Mouse (Mus musculus): Measurements from ENCODE around the gene Mia2. TPM values are rescaled to one million over a fixed set of nuclear protein-coding genes. Genes with fewer than 3 reads are reported as not detected.

Mia2 gene
- polyA plus RNA-seq, 1 experiment from 2014 or later = 49.3 TPM

DNA sequence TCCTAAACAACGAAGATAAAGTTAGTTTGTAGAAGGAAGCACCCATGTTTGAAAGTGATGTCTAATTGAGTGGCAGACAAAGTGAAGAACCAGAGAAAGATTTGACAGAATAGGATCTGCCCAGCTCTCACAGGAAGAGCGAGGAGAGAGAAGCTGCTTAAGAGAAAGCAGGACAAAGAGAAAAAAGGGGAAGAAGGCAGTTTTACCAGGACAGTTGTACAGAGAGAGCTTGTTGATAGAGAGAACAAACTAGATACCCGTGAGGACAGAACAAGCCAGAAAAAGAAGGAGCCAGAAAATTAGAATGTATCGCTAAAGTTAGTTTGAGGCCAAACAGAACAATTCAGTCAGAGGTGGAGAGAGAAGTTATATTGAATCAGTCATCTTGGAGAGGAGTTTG lies 39.5 kb downstream of the Mia2 start:
- no peak overlapping the region for H3K4me2 ChIP-seq
- H3K4me3 ChIP-seq (ENCODE audit: low read depth, low read length) = no peak overlapping the region
- H3K36me3 ChIP-seq (ENCODE audit: insufficient read depth) = peaks cover 27% of the 10 kb centered on the region
- H3K9me3 ChIP-seq (ENCODE audit: low read depth, low read length) = no peaks in the 10 kb centered on the region
- ATAC-seq (ENCODE audit: insufficient read depth) (no peak), DNase-seq (no peak)
- H3K9ac ChIP-seq = no peak overlapping the region
- no peaks in the 10 kb centered on the region for H3K27me3 ChIP-seq (ENCODE audit: insufficient read depth, low read length)
- H3K4me1 ChIP-seq (ENCODE audit: insufficient read depth) = peaks cover 11% of the 10 kb centered on the region
- no peak overlapping the region for H3K27ac ChIP-seq (ENCODE audit: low read depth)
- no peak for TF ChIP-seq CTCF (IDR thresholded peaks at IDR 0.05; ENCODE audit: low read depth)
- 91% methylated on average over 4 of the region's 4 CpGs for WGBS

DNA sequence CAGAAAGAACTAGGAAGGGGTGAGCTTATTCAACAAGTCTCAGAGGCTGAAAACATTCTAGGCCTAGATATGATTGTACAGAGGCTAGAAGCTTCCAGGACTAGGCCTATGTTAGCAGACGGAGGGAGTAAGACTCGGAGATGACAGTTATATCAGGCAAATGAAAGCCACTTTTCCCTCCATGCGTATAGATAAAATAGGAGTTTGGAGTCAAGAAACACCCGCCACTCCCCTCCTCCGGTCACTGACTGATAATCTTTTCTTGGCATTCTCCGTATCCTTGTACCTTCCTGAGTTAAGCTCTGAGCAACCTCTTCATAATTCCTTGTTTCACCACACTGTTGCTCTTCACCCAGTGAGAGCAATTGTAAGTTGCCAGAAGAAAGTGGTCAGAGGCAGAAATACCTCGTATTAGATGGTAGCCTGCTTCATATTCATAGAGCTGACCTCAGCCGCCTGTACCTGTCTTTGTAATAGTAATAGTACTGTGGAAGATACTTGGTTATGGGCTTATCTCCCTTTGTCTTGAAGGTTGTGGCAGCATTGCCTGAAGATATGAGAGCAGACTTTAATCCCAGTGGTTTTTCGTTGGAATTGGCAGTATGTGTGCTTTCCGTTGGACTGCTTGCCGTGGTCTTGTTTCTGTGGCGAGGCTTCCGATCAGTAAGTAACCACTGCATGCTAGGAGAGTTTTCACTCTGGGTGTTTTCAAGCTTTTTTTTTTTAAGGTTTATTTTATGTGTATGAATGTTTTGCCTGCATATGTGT lies 40.1 kb downstream of the Mia2 start:
- H3K27ac ChIP-seq (ENCODE audit: low read depth) = no peak overlapping the region
- no peaks in the 10 kb centered on the region for H3K9me3 ChIP-seq (ENCODE audit: low read depth, low read length)
- DNase-seq = no peak
- H3K4me3 ChIP-seq (ENCODE audit: low read depth, low read length) = no peak overlapping the region
- no peaks in the 10 kb centered on the region for H3K27me3 ChIP-seq (ENCODE audit: insufficient read depth, low read length)
- TF ChIP-seq CTCF (IDR thresholded peaks at IDR 0.05; ENCODE audit: low read depth) = no peak
- peaks cover 11% of the 10 kb centered on the region for H3K4me1 ChIP-seq (ENCODE audit: insufficient read depth)
- ATAC-seq (ENCODE audit: insufficient read depth) = no peak
- no peak overlapping the region for H3K4me2 ChIP-seq
- H3K36me3 ChIP-seq (ENCODE audit: insufficient read depth) = peaks cover 31% of the 10 kb centered on the region
- no peak overlapping the region for H3K9ac ChIP-seq
- WGBS = 86% methylated on average over 13 of the region's 13 CpGs

DNA sequence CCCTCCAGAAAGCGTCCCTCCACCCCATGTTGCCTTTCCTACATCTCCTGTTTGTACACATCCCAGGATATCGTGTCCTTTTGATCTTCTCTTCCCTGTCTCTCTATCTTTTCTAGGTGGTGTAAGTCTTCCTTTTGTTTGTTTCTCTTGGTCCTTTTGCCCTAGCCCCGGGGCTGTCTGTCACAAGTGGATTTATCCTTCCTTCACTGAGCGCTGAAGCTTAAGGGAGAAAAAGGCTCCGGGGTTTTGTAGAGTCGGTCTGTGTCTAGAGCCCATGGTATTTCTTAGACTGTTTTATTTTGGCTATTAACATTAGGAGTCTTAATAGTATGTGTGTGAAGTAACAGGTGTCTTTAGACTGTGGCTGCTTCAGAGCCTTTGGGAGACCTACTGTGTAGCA lies 41.4 kb downstream of the Mia2 start:
- no peak for TF ChIP-seq CTCF (IDR thresholded peaks at IDR 0.05; ENCODE audit: low read depth)
- no peak for DNase-seq
- Histone ChIP-seq H3K27me3 (ENCODE audit: insufficient read depth, low read length) (no peaks in the 10 kb centered on the region), H3K9ac (no peak overlapping the region), H3K9me3 (ENCODE audit: low read depth, low read length) (no peaks in the 10 kb centered on the region), H3K4me2 (no peak overlapping the region), H3K36me3 (ENCODE audit: insufficient read depth) (peaks cover 42% of the 10 kb centered on the region), H3K27ac (ENCODE audit: low read depth) (no peak overlapping the region), H3K4me1 (ENCODE audit: insufficient read depth) (peaks cover 11% of the 10 kb centered on the region), H3K4me3 (ENCODE audit: low read depth, low read length) (no peak overlapping the region)
- no peak for ATAC-seq (ENCODE audit: insufficient read depth)
- WGBS = 83% methylated on average over 6 of the region's 6 CpGs

GRCm38 (mm10) chr12:59139372-59139771 lies 43.8 kb downstream of the Mia2 start:
- DNase-seq = no peak

DNA sequence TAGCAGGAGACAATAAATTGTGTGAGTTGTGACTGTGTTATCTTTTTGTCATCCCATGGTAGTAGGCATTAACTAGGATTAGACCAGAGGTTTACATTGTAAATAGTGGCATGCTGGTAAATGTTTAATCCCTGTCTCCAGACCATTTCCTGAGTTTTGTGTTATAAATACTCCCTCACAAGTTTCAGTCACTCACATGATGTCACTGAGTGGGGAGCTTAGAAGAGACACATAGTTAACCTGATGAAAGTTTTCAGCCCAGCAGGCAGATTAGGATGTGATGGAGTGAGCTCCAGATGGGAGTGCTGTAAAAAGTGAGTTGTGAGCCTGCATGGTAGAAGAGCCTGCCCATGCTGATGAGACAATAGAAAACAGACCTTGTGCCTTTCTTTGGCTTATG lies 49.5 kb downstream of the Mia2 start:
- H3K4me3 ChIP-seq (ENCODE audit: low read depth, low read length) = no peak overlapping the region
- peaks cover 84% of the 10 kb centered on the region for H3K36me3 ChIP-seq (ENCODE audit: insufficient read depth)
- H3K9me3 ChIP-seq (ENCODE audit: low read depth, low read length) = no peaks in the 10 kb centered on the region
- H3K27ac ChIP-seq (ENCODE audit: low read depth) = no peak overlapping the region
- H3K9ac ChIP-seq = no peak overlapping the region
- TF ChIP-seq CTCF (IDR thresholded peaks at IDR 0.05; ENCODE audit: low read depth) = no peak
- no peak overlapping the region for H3K4me2 ChIP-seq
- DNase-seq (no peak), ATAC-seq (ENCODE audit: insufficient read depth) (no peak)
- H3K4me1 ChIP-seq (ENCODE audit: insufficient read depth) = no peaks in the 10 kb centered on the region
- H3K27me3 ChIP-seq (ENCODE audit: insufficient read depth, low read length) = no peaks in the 10 kb centered on the region

More at GRCm38 (mm10) chr12:59139372-59139771, 43.8 kb downstream of the Mia2 start:
- no peak overlapping the region for H3K4me3 ChIP-seq (ENCODE audit: low read depth, low read length)
- no peak for ATAC-seq (ENCODE audit: insufficient read depth)
- WGBS = 86% methylated on average over 2 of the region's 2 CpGs
- no peak overlapping the region for H3K4me2 ChIP-seq
- peaks cover 63% of the 10 kb centered on the region for H3K36me3 ChIP-seq (ENCODE audit: insufficient read depth)
- no peaks in the 10 kb centered on the region for H3K27me3 ChIP-seq (ENCODE audit: insufficient read depth, low read length)
- H3K9me3 ChIP-seq (ENCODE audit: low read depth, low read length) = no peaks in the 10 kb centered on the region
- no peak overlapping the region for H3K27ac ChIP-seq (ENCODE audit: low read depth)
- H3K9ac ChIP-seq = no peak overlapping the region
- H3K4me1 ChIP-seq (ENCODE audit: insufficient read depth) = no peaks in the 10 kb centered on the region
- no peak for TF ChIP-seq CTCF (IDR thresholded peaks at IDR 0.05; ENCODE audit: low read depth)

- DNase-seq = no peak
- ATAC-seq (ENCODE audit: insufficient read depth) = no peak
- H3K9me3 ChIP-seq (ENCODE audit: low read depth, low read length) = no peaks in the 10 kb centered on the region
- no peak overlapping the region for H3K9ac ChIP-seq
- no peak for TF ChIP-seq CTCF (IDR thresholded peaks at IDR 0.05; ENCODE audit: low read depth)
- H3K4me2 ChIP-seq = no peak overlapping the region
- H3K27me3 ChIP-seq (ENCODE audit: insufficient read depth, low read length) = no peaks in the 10 kb centered on the region
- H3K27ac ChIP-seq (ENCODE audit: low read depth) = no peak overlapping the region
- no peaks in the 10 kb centered on the region for H3K4me1 ChIP-seq (ENCODE audit: insufficient read depth)
- 93% methylated on average over 4 of the region's 4 CpGs for WGBS
- no peak overlapping the region for H3K4me3 ChIP-seq (ENCODE audit: low read depth, low read length)
- H3K36me3 ChIP-seq (ENCODE audit: insufficient read depth) = peaks cover 78% of the 10 kb centered on the region
Observed at GRCm38 (mm10) chr12:59149691-59150090, 54.1 kb downstream of the Mia2 start.

GRCm38 (mm10) chr12:59161091-59161490 lies 65.5 kb downstream of the Mia2 start:
- no peak for DNase-seq
- Histone ChIP-seq H3K4me2 (no peak overlapping the region), H3K9me3 (ENCODE audit: low read depth, low read length) (no peaks in the 10 kb centered on the region), H3K27ac (ENCODE audit: low read depth) (no peak overlapping the region), H3K9ac (no peak overlapping the region), H3K4me3 (ENCODE audit: low read depth, low read length) (no peak overlapping the region), H3K36me3 (ENCODE audit: insufficient read depth) (peaks cover 81% of the 10 kb centered on the region), H3K27me3 (ENCODE audit: insufficient read depth, low read length) (no peaks in the 10 kb centered on the region), H3K4me1 (ENCODE audit: insufficient read depth) (no peaks in the 10 kb centered on the region)
- no peak for TF ChIP-seq CTCF (IDR thresholded peaks at IDR 0.05; ENCODE audit: low read depth)
- no peak for ATAC-seq (ENCODE audit: insufficient read depth)
- 53% methylated on average over 2 of the region's 2 CpGs for WGBS
